Mouse (Mus musculus) Muller cell, postnatal 12 days (primary cell): ENCODE measurements at regions not wholly inside any gene's neighbourhood (a gene's known extent, or its start where the extent isn't known, plus 50 kb on each side); places are given as distances from the start of the nearest gene placed in this dataset.
"Not testable (repeated sequence)": the region's sequence is repeated elsewhere in the genome, so short reads cannot be mapped to it uniquely, and the experiment has no call there.

Experiments used
- DNase-seq: peaks from one replicate; pipeline ENCODE4 v3.0.0-alpha.2; 2015; ENCODE audit errors: inconsistent ontology term

GRCm38 (mm10) chr2:133738839-133739430 lies 187.0 kb downstream of the Bmp2 start:
- DNase-seq: no peak

GRCm38 (mm10) chr2:133748493-133748892 lies 196.5 kb downstream of the Bmp2 start:
- DNase-seq: no peak

- DNase-seq: peak; percentile 80
Observed at GRCm38 (mm10) chr2:133749846-133750637, 198.1 kb downstream of the Bmp2 start.

DNA sequence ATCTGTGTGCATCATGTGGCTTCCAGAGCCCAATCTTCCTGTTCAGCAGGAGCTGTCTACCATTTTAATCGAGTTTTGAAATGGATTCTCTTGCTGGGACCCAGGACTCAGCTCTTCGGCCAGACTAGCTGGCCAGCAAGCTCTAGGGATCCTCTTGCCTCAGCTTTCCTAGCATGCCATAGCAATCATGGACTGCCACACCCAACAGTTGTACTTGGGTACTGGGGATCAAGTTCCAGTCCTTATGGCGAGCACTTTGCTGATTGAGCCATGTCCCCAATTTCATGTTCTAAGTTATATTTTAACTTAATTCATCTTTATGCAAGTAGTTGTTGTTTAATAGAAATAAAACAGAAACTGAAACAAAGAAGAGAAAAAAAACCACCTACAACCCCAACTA lies 202.1 kb downstream of the Bmp2 start:
- DNase-seq: no peak

- DNase-seq: no peak
Observed at GRCm38 (mm10) chr2:133761496-133761895, 209.5 kb downstream of the Bmp2 start.

DNA sequence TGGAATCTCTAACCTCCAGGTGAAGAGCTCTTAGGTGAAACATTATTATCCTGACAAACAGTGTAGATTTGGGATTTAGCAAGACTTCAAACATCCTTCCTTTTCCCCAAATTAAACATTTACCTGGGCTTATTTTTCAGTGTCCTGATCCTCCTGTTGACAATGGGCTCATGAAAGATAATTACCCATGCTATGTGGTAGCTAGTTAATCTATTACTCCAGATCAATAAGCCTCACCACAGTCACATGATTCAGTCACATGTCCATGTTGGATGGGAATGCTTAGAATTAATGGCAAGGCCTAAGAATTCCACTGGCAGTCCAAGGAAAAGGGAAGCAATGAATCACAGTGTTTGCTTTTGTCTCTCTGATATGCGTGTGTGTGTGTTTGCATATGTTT lies 216.6 kb downstream of the Bmp2 start:
- no peak for DNase-seq

- no peak for DNase-seq
Observed at GRCm38 (mm10) chr2:133783588-133784342, 231.8 kb downstream of the Bmp2 start.

DNA sequence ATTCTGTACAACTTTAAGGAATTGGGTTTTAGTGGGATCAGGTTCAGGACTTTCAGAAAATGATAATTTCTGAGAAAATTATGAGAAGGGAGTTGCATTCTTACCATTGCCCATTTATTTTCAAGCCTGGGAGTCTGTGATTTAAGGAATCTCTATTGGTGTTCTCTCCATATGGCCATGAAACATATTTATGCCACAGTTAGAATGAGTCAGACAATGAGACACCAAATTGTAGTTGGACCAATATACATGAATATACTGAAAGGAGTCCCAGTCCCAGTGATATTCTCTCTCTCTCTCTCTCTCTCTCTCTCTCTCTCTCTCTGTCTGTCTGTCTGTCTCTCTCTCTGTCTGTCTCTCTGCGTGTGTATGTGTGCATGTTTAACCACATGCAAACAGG lies 239.1 kb downstream of the Bmp2 start:
- DNase-seq: no peak

- no peak for DNase-seq
Observed at GRCm38 (mm10) chr2:133793293-133793692, 241.3 kb downstream of the Bmp2 start.

DNA sequence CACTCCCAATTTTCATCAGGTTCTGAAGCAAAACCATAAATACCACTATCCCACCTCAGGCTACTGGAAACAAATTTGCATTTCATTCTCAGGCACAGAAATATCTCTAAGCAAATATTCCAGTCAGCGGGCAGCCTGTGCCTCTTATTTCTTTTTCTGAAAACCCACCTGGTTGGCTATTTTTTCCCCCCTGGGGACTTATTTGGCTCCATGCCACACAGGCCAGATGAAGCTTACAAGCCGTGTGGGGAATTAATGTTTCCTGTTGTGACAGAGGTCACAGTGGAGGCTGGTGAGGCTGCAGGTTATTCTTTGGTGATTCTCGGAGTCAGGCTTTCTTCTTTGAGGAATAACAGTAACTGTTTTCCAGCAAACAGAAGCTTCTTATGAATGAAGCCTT lies 250.7 kb downstream of the Bmp2 start:
- DNase-seq: no peak

DNA sequence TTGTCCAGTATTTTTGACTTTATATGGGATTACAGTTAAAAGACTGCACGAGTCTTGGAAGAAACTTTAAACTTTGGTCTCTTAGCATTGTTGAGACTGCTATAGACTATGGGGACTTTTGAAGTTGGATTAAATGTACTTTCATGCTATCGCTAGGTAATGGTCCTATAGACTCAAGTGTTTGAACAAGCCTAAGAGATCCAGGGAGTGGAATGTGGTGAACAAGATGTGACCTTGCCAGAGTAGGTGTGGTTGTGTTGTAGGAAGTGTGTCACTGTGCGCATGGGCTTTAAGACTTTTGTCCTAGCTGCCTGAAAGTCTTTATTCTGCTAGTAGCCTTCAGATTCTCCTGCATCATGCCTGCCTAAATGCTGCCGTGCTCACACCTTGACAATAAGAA lies 269.5 kb downstream of the Bmp2 start:
- no peak for DNase-seq

GRCm38 (mm10) chr2:133829406-133829805 lies 277.4 kb downstream of the Bmp2 start:
- DNase-seq: no peak

DNA sequence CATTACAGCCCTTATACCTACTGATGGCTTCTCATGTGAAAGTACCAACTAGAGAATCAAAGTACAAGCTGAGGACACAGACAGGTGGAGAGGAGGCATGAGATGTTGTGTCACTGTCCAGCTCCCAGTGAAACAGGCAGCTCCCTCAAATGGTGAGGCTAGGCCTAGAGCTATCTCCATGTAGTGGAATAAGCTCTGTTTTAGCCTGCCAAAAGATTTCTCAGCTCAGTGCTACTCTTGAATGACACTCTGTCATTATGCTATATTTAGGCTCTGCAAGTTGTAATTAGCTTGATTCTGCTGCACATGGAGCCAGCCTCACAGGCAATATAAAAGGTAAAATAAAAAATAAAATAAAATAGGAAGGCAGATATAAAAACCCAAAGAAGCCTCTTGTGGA lies 298.5 kb downstream of the Bmp2 start:
- DNase-seq: no peak

DNA sequence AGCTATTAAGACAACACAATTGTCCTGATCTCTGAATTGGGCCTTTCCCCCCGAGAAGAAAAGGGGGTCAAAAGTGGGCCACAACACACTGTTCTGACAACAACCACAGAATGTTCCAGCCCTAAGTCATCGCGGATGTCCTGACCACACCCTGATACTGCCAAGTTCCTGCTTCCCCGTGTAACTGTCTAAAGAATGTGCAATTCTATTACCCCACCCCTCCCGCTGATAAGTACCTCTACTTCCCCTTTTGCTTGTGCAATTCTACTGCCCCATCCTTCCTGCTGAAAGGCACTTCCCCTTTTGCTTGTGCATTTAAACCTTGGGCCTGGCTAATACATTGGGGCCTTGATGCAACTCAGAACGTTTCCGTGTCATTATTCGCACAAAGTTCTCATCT lies 323.0 kb downstream of the Bmp2 start:
- not testable (repeated sequence) for DNase-seq

- no peak for DNase-seq
Observed at GRCm38 (mm10) chr2:133883682-133884081, 331.7 kb downstream of the Bmp2 start.

DNA sequence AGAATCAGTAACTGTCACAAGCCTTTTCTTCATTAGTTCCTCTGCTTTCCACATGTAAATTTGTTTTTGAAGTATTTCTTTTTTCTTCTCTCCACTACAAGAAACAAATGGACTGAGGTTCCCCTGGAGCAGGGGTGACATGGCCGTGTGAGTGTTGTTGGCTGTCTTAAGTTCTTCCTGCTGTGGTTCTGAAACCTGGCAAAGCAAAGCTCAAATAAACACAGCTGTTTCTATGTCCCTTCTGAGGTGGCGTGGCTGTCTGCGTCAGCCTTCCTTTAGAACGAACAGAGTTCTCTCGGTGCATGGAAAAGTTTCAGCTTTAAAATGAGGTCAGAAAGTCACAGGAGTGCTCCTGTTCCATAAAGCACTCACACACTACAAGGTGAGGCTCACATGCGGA lies 354.3 kb downstream of the Bmp2 start:
- no peak for DNase-seq
